Mouse (Mus musculus) bone marrow, adult 2 months (tissue): Measurements from ENCODE around the gene Trim38. TPM values are rescaled to one million over a fixed set of nuclear protein-coding genes. Genes with fewer than 3 reads are reported as not detected.
"Not testable (repeated sequence)": the region's sequence is repeated elsewhere in the genome, so short reads cannot be mapped to it uniquely, and the experiment has no call there.

Experiments used
- H3K27ac ChIP-seq: fragments of 200-500 bp; 2 replicates; pipeline ENCODE4 v1.5.1; 2012; ENCODE audit warnings: low read depth, mild to moderate bottlenecking, control low read depth, inconsistent platforms, low read length; ENCODE audit not compliant: control insufficient read depth, poor library complexity, insufficient read depth
- H3K4me1 ChIP-seq: fragments of 200-500 bp; 2 replicates; pipeline ENCODE4 v1.6.1; 2011; ENCODE audit warnings: low read length; ENCODE audit not compliant: control insufficient read depth, insufficient read depth
- H3K4me3 ChIP-seq: fragments of 200-500 bp; replicated peaks from 2 replicates; pipeline ENCODE3; 2011; ENCODE audit warnings: mild to moderate bottlenecking, low read depth, low read length, control low read depth; ENCODE audit not compliant: control insufficient read depth
- CTCF ChIP-seq: fragments of 200-500 bp; IDR thresholded peaks from 2 replicates; pipeline ENCODE4 v1.5.1; 2011; ENCODE audit warnings: low read length, control low read depth; ENCODE audit not compliant: control insufficient read depth, insufficient read depth
- POLR2A ChIP-seq: fragments of 200-500 bp; IDR thresholded peaks from 2 replicates; pipeline ENCODE4 v1.6.1; 2011; ENCODE audit warnings: low read depth, mild to moderate bottlenecking, control low read depth, low read length, borderline replicate concordance; ENCODE audit not compliant: control insufficient read depth
- WGBS: fragments of 180-500 bp; shearing (Covaris S2); methylation state at CpG from one replicate; pipeline ENCODE4 v1.1.7; 2018; 5-methylcytosine and 5-hydroxymethylcytosine counted together
- polyA plus RNA-seq: library from polyadenylated mRNA; stranded (reverse); fragments of >200 nt; gene quantifications from 2 replicates; pipeline ENCODE4 v1.2.4, GENCODE M21; 2011; ENCODE audit warnings: low replicate concordance; ENCODE audit not compliant: missing spikeins, insufficient read depth, insufficient read length

Gene Trim38
- polyA plus RNA-seq, 1 experiment, result not detected

DNA sequence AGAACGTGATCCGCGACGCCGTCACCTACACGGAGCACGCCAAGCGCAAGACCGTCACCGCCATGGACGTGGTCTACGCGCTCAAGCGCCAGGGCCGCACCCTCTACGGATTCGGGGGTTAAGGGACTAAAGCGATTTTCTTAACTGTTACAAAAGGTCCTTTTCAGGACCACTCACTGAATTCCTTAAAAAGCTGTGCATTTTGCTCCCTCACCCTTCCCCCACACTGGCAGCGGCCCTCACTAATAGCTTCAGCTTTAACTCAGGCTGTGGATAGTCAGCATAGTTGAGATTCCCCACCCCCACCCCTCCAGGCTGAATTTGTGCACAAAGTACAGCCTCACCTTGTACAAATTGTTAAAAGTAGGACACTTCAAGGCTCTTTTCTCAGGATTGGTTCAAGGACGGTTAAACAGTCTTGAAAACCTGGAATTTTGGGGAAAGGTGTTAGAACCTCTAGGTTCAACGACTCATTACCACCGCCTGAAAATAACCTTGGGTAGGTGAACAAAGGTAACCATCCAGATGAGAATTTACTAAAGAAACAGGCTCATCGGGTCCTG is 12.4 kb upstream of the Trim38 start:
- Histone ChIP-seq H3K4me1 (peaks cover 2% of the 10 kb centered on the region; the same call in 1 of the 2 replicates), H3K27ac (peak overlapping the region; percentile 98), H3K4me3 (peak overlapping the region; percentile 49)
- under 1% methylated on average over 19 of the region's 23 CpGs for WGBS
- TF ChIP-seq CTCF (no peak), POLR2A (peak; percentile 94; the same call in 1 of the 2 replicates)

DNA sequence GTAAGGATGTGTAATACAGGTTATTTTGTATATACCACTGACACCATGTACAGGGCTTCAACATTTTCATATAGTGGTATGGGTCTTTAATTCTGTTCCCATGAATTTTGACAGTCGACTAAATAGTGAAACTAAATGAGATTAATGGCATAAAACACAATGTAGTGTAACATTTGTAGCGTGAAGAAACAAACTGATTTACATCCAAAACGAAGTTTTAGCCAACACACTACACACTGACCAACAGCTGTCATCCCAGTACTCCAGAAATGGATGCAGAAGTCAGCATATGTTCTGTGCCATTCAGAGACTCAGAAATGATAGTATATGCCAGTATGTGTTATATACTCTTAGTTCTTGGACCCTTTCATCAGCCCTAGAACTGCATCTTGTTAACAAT is 11.8 kb upstream of the Trim38 start:
- WGBS, result 40% methylated on average over 3 of the region's 3 CpGs
- TF ChIP-seq CTCF (no peak), POLR2A (no peak)
- Histone ChIP-seq H3K27ac (no peak overlapping the region), H3K4me3 (no peak overlapping the region), H3K4me1 (peaks cover 2% of the 10 kb centered on the region; the same call in 1 of the 2 replicates)

DNA sequence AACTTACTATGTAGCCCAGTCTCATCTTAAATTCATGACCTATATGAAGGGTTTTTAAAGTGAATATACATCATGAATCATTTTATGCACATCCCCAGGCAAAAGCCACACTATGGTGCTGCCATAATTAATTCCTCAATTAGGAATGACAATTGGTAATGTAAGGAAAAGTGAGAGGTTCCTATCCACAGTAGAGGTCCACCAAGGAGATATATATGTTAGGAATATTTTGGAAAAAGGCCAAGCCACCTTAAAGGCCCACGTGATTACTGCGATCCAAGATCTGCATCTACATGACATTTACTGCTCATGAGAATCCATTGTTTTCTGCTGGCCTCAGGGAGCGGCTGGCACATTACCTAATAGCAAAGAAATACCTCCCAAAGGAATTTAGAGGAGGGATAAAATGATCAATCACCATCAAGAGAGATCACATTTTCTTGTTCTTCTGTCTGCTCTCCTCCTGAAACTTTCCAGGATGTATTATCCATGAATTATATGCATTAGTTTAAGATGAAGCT is 10.4 kb upstream of the Trim38 start:
- no peak for TF ChIP-seq POLR2A
- Histone ChIP-seq H3K4me1 (peaks cover 2% of the 10 kb centered on the region; the same call in 1 of the 2 replicates), H3K4me3 (no peak overlapping the region), H3K27ac (no peak overlapping the region)
- 90% methylated on average over 3 of the region's 3 CpGs for WGBS

DNA sequence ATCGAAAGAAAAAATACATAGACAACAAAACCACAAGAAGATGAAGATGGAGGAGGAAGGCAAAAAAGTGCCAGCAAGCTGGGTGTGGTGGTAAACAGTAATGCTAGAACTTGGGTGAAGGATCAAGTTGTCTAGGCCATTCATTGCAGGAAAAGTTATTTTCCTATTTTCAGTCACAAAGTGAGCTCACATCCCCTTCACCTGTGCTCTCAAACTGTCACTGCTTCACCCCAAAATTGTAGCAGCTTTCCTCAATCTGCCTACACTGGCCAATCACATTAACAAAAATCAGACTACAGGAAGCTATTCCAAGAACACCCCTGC is 9.8 kb upstream of the Trim38 start:
- peaks cover 2% of the 10 kb centered on the region; the same call in 1 of the 2 replicates for H3K4me1 ChIP-seq
- peak overlapping the region; percentile 56; the same call in 1 of the 2 replicates for H3K27ac ChIP-seq
- peak overlapping the region; percentile 3 for H3K4me3 ChIP-seq
- TF ChIP-seq CTCF, result no peak
- 38% methylated on average over 1 of the region's 1 CpGs for WGBS

DNA sequence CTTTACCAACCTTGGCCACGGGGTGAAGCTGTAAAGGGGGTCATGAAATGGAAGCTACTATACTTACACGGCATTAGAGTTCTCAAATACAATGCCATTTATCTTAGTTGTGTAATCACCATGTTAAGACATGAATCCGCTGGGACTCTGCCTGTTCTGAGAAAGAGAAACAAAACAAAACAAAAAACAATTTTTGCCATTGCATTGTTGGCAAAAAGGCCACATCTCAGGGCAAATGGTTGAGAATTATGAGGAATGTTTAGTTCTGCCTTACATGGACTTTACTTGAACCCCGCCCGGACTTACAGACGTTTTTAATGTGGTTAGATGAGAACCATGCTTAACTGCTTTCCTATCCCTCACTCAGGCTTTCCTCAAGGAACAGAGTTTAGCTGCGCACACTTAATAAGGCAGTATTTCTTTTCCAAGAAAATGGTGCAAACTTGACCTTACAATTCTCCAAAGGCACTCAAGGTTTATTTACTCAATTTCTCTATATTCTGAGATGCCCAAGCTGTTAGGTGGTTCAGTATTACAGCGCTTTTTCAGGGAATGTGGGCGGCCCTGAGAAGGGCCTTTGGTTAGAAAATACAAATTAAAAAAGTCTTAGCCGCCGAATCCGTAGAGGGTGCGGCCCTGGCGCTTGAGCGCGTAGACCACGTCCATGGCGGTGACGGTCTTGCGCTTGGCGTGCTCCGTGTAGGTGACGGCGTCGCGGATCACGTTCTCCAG is 9.3 kb upstream of the Trim38 start:
- peak overlapping the region; percentile 49 for H3K4me3 ChIP-seq
- H3K4me1 ChIP-seq, result peaks cover 2% of the 10 kb centered on the region; the same call in 1 of the 2 replicates
- TF ChIP-seq CTCF (no peak), POLR2A (no peak)
- H3K27ac ChIP-seq, result peak overlapping the region; percentile 99
- under 1% methylated on average over 23 of the region's 27 CpGs for WGBS

- TF ChIP-seq CTCF (no peak), POLR2A (peak; percentile 93)
- Histone ChIP-seq H3K4me3 (peak within 1 kb of the TSS; percentile 66), H3K27ac (peak within 1 kb of the TSS; percentile 99), H3K4me1 (no peaks in the 10 kb centered on the region; the same call in 1 of the 2 replicates)
- WGBS, result under 1% methylated on average over 67 of the region's 72 CpGs
Observed at GRCm38 (mm10) chr13:23760972-23761864, 8.5 kb upstream of the Trim38 start, which contains the start of gene Hist1h4a. Gene Hist1h4a, minus strand, starts transcription at chr13:23761230.

GRCm38 (mm10) chr13:23761871-23762821 is 7.6 kb upstream of the Trim38 start, which contains the start of gene Hist1h3a:
Gene Hist1h3a, minus strand, starts transcription at chr13:23762386.
- peak within 1 kb of the TSS; percentile 66 for H3K4me3 ChIP-seq
- not testable (repeated sequence) for H3K4me1 ChIP-seq
- WGBS, result under 1% methylated on average over 38 of the region's 52 CpGs
- peak within 1 kb of the TSS; percentile 99 for H3K27ac ChIP-seq
- TF ChIP-seq POLR2A, result peak; percentile 96
